Mouse (Mus musculus): ENCODE data around the gene Slfnl1. TPM values are rescaled to one million over a fixed set of nuclear protein-coding genes. Genes with fewer than 3 reads are reported as not detected.
A peak's percentile ranks its signal among the peaks of the same experiment; 100 is the strongest.

The Slfnl1 gene
- total and polyA plus RNA-seq, 2 experiments from 2014 or later: 0.73 TPM; not detected in 1

DNA sequence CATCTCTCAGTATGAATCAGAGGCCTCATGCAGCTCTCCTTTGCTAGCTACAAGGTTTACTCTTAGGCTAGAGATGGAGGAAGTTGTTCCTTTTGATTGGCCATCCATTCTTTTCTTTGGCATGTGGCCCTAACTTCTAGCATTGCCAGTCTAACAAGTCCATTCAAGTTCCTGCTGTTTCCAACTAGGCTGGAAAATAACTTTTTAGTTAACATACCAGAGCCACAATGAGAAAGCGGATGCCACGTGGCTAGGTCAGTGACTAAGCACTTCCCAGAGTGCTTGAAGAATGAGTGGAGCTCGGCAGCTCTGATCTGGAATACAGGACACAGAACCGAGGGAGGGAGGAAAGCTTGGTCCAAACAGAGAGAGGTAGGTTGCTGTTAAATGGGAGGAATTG is 14.7 kb upstream of the Slfnl1 start:
- H3K27ac ChIP-seq: no peak overlapping the region
- no peaks in the 10 kb centered on the region for H3K4me1 ChIP-seq (ENCODE audit: insufficient read depth, low read length)
- no peaks in the 10 kb centered on the region for H3K27me3 ChIP-seq (ENCODE audit: insufficient read depth, low read length)
- H3K9ac ChIP-seq (replicated peaks; ENCODE audit: low read length): no peak overlapping the region
- no peak for TF ChIP-seq CTCF (IDR thresholded peaks at IDR 0.05; ENCODE audit: low read depth)
- H3K4me2 ChIP-seq (ENCODE audit: low read depth, low read length): no peak overlapping the region
- no peak overlapping the region for H3K4me3 ChIP-seq (ENCODE audit: low read length)
- 82% methylated on average over 4 of the region's 4 CpGs for WGBS
- no peaks in the 10 kb centered on the region for H3K9me3 ChIP-seq (ENCODE audit: low read length)
- DNase-seq (ENCODE audit: low spot score): no peak
- H3K36me3 ChIP-seq (ENCODE audit: insufficient read depth, low read length): peaks cover 37% of the 10 kb centered on the region
- ATAC-seq: no peak

DNA sequence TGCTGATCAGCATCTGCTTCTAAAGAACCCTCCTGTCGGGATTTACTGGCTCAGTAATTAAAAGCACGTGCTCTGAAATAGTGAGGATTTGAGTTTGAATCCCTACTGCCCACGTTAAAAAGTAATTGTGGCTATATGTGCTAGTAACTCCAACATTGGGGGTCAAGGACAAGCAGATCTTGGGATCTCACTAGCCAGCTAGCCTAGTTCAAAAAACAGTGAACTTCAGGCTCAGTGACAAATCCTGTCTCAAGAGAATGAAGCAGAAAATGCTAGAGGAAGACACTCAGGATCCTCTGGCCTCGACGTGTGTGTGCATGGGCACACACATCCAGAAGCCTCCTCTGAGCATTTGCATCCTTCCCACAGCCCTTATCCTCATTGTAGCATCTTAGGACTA is 10.3 kb upstream of the Slfnl1 start:
- no peaks in the 10 kb centered on the region for H3K4me1 ChIP-seq (ENCODE audit: insufficient read depth, low read length)
- DNase-seq (ENCODE audit: low spot score) (no peak), ATAC-seq (no peak)
- WGBS: 67% methylated on average over 5 of the region's 5 CpGs
- no peaks in the 10 kb centered on the region for H3K9me3 ChIP-seq (ENCODE audit: low read length)
- H3K27ac ChIP-seq: no peak overlapping the region
- no peaks in the 10 kb centered on the region for H3K27me3 ChIP-seq (ENCODE audit: insufficient read depth, low read length)
- no peak overlapping the region for H3K4me3 ChIP-seq (ENCODE audit: low read length)
- no peak for TF ChIP-seq CTCF (IDR thresholded peaks at IDR 0.05; ENCODE audit: low read depth)
- H3K9ac ChIP-seq (replicated peaks; ENCODE audit: low read length): no peak overlapping the region
- no peak overlapping the region for H3K4me2 ChIP-seq (ENCODE audit: low read depth, low read length)
- peaks cover 49% of the 10 kb centered on the region for H3K36me3 ChIP-seq (ENCODE audit: insufficient read depth, low read length)

DNA sequence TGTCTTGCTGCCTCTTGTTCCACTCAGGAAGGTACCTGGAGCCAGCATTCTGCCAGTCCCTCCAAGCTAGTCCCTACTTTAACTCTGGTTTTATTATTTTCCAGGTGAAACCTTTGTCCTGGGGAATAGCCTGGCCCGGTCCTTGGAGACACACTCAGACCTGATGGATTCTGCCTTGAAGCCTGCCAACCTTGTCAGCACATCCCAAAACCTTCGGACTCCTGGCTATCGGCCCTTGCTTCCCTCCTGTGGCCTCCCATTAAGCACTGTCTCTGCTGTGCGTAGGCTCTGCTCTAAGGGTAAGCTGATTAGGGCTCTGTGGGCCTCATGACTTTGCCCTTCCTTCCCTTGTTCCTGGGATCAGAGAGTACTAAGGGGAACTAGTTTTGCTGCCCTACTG is 9.7 kb upstream of the Slfnl1 start:
- DNase-seq (ENCODE audit: low spot score): no peak
- Histone ChIP-seq H3K9ac (replicated peaks; ENCODE audit: low read length) (no peak overlapping the region), H3K27me3 (ENCODE audit: insufficient read depth, low read length) (no peaks in the 10 kb centered on the region), H3K27ac (no peak overlapping the region), H3K4me2 (ENCODE audit: low read depth, low read length) (no peak overlapping the region), H3K4me1 (ENCODE audit: insufficient read depth, low read length) (no peaks in the 10 kb centered on the region), H3K4me3 (ENCODE audit: low read length) (no peak overlapping the region), H3K9me3 (ENCODE audit: low read length) (no peaks in the 10 kb centered on the region), H3K36me3 (ENCODE audit: insufficient read depth, low read length) (peaks cover 46% of the 10 kb centered on the region)
- no peak for ATAC-seq
- no peak for TF ChIP-seq CTCF (IDR thresholded peaks at IDR 0.05; ENCODE audit: low read depth)
- WGBS: 85% methylated on average over 4 of the region's 4 CpGs

DNA sequence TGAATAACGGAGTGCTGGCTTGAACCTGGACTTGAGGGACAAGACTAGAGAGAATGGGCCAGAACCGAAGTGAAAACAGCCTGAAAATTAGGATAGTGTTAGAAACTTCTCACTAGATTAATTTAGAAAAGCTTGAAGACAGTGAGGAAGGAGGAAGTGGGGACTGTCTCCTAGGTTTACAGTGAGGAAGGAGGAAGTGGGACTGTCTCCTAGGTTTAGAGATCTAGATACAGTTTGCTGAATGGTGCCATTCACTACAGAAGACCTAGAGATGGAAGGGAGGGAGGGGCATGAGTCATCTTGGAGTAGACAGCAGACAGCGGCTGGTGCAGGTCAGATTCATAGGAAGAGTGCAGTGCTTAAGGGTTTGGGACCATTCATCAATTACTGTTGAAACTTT is 8.9 kb upstream of the Slfnl1 start:
- TF ChIP-seq CTCF (IDR thresholded peaks at IDR 0.05; ENCODE audit: low read depth): no peak

DNA sequence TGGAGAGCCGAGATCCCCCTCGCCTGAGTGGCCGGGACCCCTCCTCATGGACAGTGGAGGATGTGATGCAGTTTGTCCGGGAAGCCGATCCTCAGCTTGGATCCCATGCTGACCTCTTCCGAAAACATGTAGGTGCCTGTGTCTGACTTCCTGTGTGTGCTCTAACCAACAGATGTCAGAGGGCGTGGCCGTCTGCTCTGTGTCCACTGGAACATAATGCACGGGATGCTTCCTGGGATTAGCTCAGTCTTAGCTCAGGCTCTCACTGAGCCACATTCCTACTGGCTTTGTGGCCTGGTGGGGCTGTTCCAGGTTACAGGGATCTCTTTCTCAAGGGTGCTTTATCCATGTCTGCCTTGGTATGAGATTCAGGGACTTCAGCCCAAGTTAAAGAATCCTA is 3.9 kb upstream of the Slfnl1 start:
- peaks cover 59% of the 10 kb centered on the region for H3K36me3 ChIP-seq (ENCODE audit: insufficient read depth, low read length)
- no peak for ATAC-seq

More for the DNA sequence above, 8.9 kb upstream of the Slfnl1 start:
- Histone ChIP-seq H3K27me3 (ENCODE audit: insufficient read depth, low read length) (no peaks in the 10 kb centered on the region), H3K27ac (no peak overlapping the region), H3K4me2 (ENCODE audit: low read depth, low read length) (no peak overlapping the region), H3K4me3 (ENCODE audit: low read length) (no peak overlapping the region), H3K36me3 (ENCODE audit: insufficient read depth, low read length) (peaks cover 43% of the 10 kb centered on the region), H3K9me3 (ENCODE audit: low read length) (no peaks in the 10 kb centered on the region), H3K9ac (replicated peaks; ENCODE audit: low read length) (no peak overlapping the region), H3K4me1 (ENCODE audit: insufficient read depth, low read length) (no peaks in the 10 kb centered on the region)
- no peak for ATAC-seq
- 93% methylated on average over 3 of the region's 3 CpGs for WGBS
- DNase-seq (ENCODE audit: low spot score): no peak

DNA sequence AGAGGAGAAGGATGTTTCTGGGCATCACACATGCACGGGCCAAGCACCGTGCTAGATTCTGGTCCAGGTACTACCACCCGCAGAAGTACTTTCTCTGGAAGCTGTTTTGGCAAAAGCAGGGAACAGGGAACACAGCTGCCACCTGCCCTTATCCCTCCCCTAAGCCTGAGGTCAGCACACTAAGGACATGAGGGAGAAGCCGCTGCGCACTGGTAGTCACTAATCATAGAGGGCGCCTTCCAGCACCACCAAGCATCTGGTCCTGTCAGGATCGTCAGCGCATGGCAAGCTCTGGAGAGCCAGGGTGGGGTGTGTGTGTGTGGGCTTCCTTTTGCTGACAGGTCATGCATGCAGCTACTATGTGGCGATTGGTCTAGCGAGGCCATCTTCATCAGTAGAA is 6.6 kb downstream of the Slfnl1 start:
- Histone ChIP-seq H3K36me3 (ENCODE audit: insufficient read depth, low read length) (peaks cover 40% of the 10 kb centered on the region), H3K9ac (replicated peaks; ENCODE audit: low read length) (no peak overlapping the region), H3K9me3 (ENCODE audit: low read length) (no peaks in the 10 kb centered on the region), H3K27me3 (ENCODE audit: insufficient read depth, low read length) (no peaks in the 10 kb centered on the region), H3K4me3 (ENCODE audit: low read length) (no peak overlapping the region), H3K4me2 (ENCODE audit: low read depth, low read length) (no peak overlapping the region), H3K4me1 (ENCODE audit: insufficient read depth, low read length) (no peaks in the 10 kb centered on the region), H3K27ac (no peak overlapping the region)
- DNase-seq (ENCODE audit: low spot score) (no peak), ATAC-seq (peak; percentile 38; the same call in 1 of the 2 replicates)
- TF ChIP-seq CTCF (IDR thresholded peaks at IDR 0.05; ENCODE audit: low read depth): no peak
- 91% methylated on average over 10 of the region's 10 CpGs for WGBS

More for the DNA sequence above, 3.9 kb upstream of the Slfnl1 start:
- H3K4me3 ChIP-seq (ENCODE audit: low read length): no peak overlapping the region
- H3K4me1 ChIP-seq (ENCODE audit: insufficient read depth, low read length): no peaks in the 10 kb centered on the region
- no peak overlapping the region for H3K27ac ChIP-seq
- no peak overlapping the region for H3K9ac ChIP-seq (replicated peaks; ENCODE audit: low read length)
- no peak for DNase-seq (ENCODE audit: low spot score)
- WGBS: 85% methylated on average over 9 of the region's 9 CpGs
- H3K27me3 ChIP-seq (ENCODE audit: insufficient read depth, low read length): no peaks in the 10 kb centered on the region
- H3K4me2 ChIP-seq (ENCODE audit: low read depth, low read length): no peak overlapping the region
- no peak for TF ChIP-seq CTCF (IDR thresholded peaks at IDR 0.05; ENCODE audit: low read depth)
- no peaks in the 10 kb centered on the region for H3K9me3 ChIP-seq (ENCODE audit: low read length)

DNA sequence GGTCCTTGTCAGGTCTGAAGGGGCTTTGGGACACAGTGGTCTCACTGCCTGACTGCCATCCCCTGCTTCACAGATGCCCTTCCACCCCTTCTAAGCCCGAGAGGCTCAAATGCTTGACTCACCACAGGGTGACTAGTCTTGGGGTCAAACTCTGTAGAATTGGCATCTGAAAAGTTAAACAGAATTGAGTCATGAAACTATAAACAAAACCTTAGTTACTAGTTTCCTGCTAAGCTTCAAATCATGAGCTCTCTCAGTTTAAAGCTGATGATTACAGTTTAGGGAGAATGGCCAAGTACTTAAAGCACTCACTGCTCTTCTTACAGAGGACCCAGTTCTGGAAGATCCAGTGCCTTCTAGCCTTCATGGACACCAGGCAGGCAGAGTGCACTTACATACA is 12.9 kb downstream of the Slfnl1 start:
- Histone ChIP-seq H3K4me1 (ENCODE audit: insufficient read depth, low read length) (no peaks in the 10 kb centered on the region), H3K9me3 (ENCODE audit: low read length) (no peaks in the 10 kb centered on the region), H3K4me3 (ENCODE audit: low read length) (no peak overlapping the region), H3K36me3 (ENCODE audit: insufficient read depth, low read length) (peaks cover 80% of the 10 kb centered on the region), H3K27ac (no peak overlapping the region), H3K9ac (replicated peaks; ENCODE audit: low read length) (no peak overlapping the region), H3K4me2 (ENCODE audit: low read depth, low read length) (no peak overlapping the region), H3K27me3 (ENCODE audit: insufficient read depth, low read length) (no peaks in the 10 kb centered on the region)
- DNase-seq (ENCODE audit: low spot score): no peak
- WGBS: 90% methylated on average over 1 of the region's 1 CpGs
- TF ChIP-seq CTCF (IDR thresholded peaks at IDR 0.05; ENCODE audit: low read depth): no peak
- no peak for ATAC-seq

All from hindbrain, postnatal 0 days (tissue).